Mouse (Mus musculus) layer of hippocampus, postnatal 10 days (tissue): Measurements from ENCODE around the gene Katnal1. TPM values are rescaled to one million over a fixed set of nuclear protein-coding genes. Genes with fewer than 3 reads are reported as not detected.

Experiments
- DNase-seq, 2 experiments: peaks; one replicate each; pipeline ENCODE4 v3.0.0; 2021; ENCODE audit warnings: low spot score in 2 of 2
- total RNA-seq, 2 experiments: library from RNA; stranded (reverse); gene quantifications; 2 replicates each; pipeline ENCODE4 v1.2.3; 2021

The Katnal1 gene
- total RNA-seq, 2 experiments from 2014 or later, result 41.6 to 46.4 TPM

GRCm38 (mm10) chr5:148928382-148929115, 571 bp downstream of the Katnal1 start:
- DNase-seq, result peak; percentile 93 to 94

- no peak for DNase-seq
Measured at GRCm38 (mm10) chr5:148927717-148928223, 1.4 kb downstream of the Katnal1 start.

- no peak for DNase-seq
Measured at GRCm38 (mm10) chr5:148924586-148924985, 4.5 kb downstream of the Katnal1 start.

- DNase-seq, result no peak
Measured at GRCm38 (mm10) chr5:148924051-148924450, 5.1 kb downstream of the Katnal1 start.

- no peak for DNase-seq
Measured at GRCm38 (mm10) chr5:148923408-148923807, 5.7 kb downstream of the Katnal1 start.

GRCm38 (mm10) chr5:148922773-148923172, 6.3 kb downstream of the Katnal1 start:
- DNase-seq, result no peak

GRCm38 (mm10) chr5:148918049-148918448, 11.1 kb downstream of the Katnal1 start:
- no peak for DNase-seq

- no peak for DNase-seq
Measured at GRCm38 (mm10) chr5:148916775-148917174, 12.3 kb downstream of the Katnal1 start.

GRCm38 (mm10) chr5:148912262-148912661, 16.9 kb downstream of the Katnal1 start:
- DNase-seq, result no peak

- no peak for DNase-seq
Measured at GRCm38 (mm10) chr5:148910066-148910465, 19.1 kb downstream of the Katnal1 start.

- DNase-seq, result peak in 1 of 2 experiments; percentile 25
Measured at GRCm38 (mm10) chr5:148909402-148909801, 19.7 kb downstream of the Katnal1 start.

- DNase-seq, result peak; percentile 33 to 39
Measured at GRCm38 (mm10) chr5:148909057-148909395, 20.1 kb downstream of the Katnal1 start.

GRCm38 (mm10) chr5:148908191-148909056, 20.7 kb downstream of the Katnal1 start:
- DNase-seq, result peak in 1 of 2 experiments; percentile 16

GRCm38 (mm10) chr5:148906305-148906704, 22.8 kb downstream of the Katnal1 start:
- DNase-seq, result no peak

GRCm38 (mm10) chr5:148904846-148905245, 24.3 kb downstream of the Katnal1 start:
- no peak for DNase-seq

- no peak for DNase-seq
Measured at GRCm38 (mm10) chr5:148899361-148899760, 29.8 kb downstream of the Katnal1 start.

GRCm38 (mm10) chr5:148897941-148898417, 31.1 kb downstream of the Katnal1 start:
- peak; percentile 18 to 37 for DNase-seq

- DNase-seq, result peak in 1 of 2 experiments; percentile 41
Measured at GRCm38 (mm10) chr5:148897069-148897702, 31.9 kb downstream of the Katnal1 start.

GRCm38 (mm10) chr5:148896515-148896914, 32.6 kb downstream of the Katnal1 start:
- DNase-seq, result no peak

- DNase-seq, result no peak
Measured at GRCm38 (mm10) chr5:148895833-148896232, 33.3 kb downstream of the Katnal1 start.

- no peak for DNase-seq
Measured at GRCm38 (mm10) chr5:148895034-148895433, 34.1 kb downstream of the Katnal1 start.
